Mouse (Mus musculus): ENCODE results near the gene Dhrs11.
"Not testable (repeated sequence)": the region's sequence is repeated elsewhere in the genome, so short reads cannot be mapped to it uniquely, and the experiment has no call there.

The Dhrs11 gene

GRCm38 (mm10) chr11:84828516-84829399 is at the start of gene Dhrs11:
Dhrs11 (minus strand) TSS chr11:84828994.
- peak; percentile 76 for DNase-seq (ENCODE audit: low read depth)

DNA sequence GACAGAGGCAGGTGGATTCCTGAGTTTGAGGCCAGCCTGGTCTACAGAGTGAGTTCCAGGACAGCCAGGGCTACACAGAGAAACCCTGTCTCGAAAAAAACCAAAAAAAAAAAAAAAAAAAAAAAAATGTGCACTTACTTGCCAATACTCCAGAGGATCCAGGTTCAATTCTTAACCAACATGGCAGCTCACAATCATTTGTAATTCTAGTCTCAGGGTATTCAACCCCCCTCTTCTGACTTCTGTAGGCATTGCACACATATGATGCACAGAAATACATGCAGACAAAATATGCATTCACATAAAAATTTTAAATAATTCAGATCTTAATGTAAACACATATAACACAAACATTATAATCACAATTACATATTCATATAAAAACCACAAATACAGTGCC is 47.2 kb upstream of the Dhrs11 start:
- DNase-seq (ENCODE audit: low read depth), result not testable (repeated sequence)

GRCm38 (mm10) chr11:84873042-84873833 is 44.4 kb upstream of the Dhrs11 start:
- peak; percentile 57 for DNase-seq (ENCODE audit: low read depth)

DNA sequence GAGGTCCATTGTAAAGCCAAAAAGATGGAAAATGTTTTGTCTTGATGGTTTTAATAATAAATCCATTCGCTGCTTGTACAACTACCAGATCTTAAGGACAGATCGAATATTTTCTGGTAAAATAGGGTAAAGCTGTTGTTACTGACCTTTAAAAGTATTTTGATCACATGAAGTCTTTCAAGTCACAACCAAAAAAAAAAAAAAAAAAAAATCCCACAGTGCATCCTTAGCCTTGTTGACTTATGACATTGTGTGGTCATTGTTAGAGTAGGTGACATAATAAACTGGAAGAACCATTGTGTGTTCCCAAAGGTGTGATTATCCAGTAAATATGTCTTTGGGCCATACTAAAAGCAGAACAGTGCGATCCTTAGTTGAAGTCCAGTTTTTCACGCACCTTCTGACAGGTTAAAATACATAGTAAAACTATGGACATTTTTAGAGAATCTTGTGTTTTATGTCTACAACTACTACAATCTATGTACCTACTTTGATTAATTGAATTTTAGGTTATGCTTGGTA is 42.8 kb upstream of the Dhrs11 start:
- DNase-seq (ENCODE audit: low read depth), result no peak

DNA sequence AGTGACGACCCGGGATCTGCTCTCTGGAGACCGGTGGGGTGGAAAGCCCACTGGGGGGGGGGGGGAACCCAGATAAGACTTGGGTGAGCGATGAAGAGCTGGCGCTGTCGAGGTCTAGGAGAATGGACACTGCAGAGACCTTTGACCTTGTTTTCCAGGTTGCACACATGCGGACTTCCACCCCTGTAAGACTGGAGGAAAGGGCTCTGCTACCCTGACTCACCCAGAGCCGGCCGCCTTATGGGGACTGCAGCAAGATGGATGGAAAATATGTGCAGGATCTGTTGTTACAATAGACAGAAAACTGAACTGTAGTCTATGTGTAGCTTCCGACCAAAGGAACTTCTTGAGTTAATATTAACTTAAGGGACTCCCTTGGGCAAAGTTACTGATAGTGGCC is 42.3 kb upstream of the Dhrs11 start:
- DNase-seq (ENCODE audit: low read depth), result peak; percentile 44

- peak; percentile 77 for DNase-seq (ENCODE audit: low read depth)
Measured at GRCm38 (mm10) chr11:84870337-84871043, 41.7 kb upstream of the Dhrs11 start, which contains the start of gene Ggnbp2. Ggnbp2 (minus strand) TSS chr11:84870817.

GRCm38 (mm10) chr11:84869537-84870232 is 40.9 kb upstream of the Dhrs11 start:
- DNase-seq (ENCODE audit: low read depth), result peak; percentile 79

GRCm38 (mm10) chr11:84868786-84869259 is 40.0 kb upstream of the Dhrs11 start:
- DNase-seq (ENCODE audit: low read depth), result no peak

- no peak for DNase-seq (ENCODE audit: low read depth)
Measured at GRCm38 (mm10) chr11:84867586-84867985, 38.8 kb upstream of the Dhrs11 start.

DNA sequence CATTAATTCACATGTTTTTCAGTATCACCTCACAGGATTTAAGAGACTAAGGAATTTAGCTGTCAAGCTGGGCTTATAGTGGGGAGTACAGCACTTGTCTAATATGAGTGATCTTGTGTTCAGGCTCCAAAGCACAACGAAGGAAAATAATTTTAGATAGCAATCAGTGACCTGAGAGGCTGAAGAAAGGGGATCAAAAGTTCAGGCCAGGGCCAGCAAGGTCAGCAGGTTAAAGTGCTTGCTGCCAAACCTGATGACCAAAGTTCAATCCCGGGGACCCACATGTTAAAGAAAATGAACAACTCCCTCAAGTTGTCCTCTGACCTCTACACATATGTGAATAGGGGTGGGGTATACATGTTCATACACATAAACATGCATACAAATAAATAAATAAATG is 36.5 kb upstream of the Dhrs11 start:
- no peak for DNase-seq (ENCODE audit: low read depth)

DNA sequence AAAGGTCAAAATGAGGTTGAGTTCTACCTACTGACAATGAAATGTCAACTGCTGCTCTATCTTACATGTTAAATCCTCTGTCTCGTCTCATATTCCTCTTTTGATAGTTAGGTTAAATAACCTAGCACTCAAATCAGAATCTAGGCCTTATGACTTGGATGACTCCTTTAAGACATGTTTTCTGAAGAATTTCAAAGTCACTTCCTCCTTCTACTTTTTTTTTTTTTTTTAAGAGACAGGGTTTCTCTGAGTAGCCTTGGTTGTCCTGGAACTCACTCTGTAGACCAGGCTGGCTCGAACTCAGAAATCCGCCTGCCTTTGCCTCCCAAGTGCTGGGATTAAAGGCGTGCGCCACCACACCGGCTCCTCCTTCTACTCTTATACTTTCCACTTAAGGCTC is 26.5 kb upstream of the Dhrs11 start:
- no peak for DNase-seq (ENCODE audit: low read depth)

DNA sequence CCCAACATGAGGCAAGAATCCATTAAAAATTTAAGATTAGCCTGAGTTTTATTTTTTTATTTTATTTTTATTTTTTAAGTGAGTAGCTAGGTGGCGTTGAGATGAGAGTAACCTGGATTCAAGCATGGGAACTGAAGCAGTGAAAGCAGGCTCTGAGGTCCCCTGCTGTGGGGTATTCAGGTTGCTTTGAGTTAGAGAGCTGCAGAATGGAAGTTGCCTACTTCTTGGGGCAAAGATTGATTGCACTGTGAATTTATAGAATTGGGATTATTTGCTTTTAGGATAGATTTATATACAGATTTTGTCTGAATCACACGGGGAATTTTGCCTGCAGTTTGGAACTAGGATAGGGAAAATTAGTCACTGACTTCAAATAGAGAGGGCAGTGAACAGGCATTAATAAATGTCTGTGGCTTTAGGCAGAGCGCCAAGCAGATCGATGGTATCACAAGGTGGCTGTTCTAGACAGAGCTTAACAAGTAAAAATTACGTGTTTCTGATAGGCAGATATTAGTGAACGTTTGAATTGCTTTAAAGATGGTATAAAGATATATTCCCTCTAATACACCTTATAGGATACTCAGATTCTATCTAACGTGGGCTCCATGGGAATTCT is 18.8 kb upstream of the Dhrs11 start:
- no peak for DNase-seq (ENCODE audit: low read depth)

- DNase-seq (ENCODE audit: low read depth), result no peak
Measured at GRCm38 (mm10) chr11:84846741-84847474, 18.1 kb upstream of the Dhrs11 start.

DNA sequence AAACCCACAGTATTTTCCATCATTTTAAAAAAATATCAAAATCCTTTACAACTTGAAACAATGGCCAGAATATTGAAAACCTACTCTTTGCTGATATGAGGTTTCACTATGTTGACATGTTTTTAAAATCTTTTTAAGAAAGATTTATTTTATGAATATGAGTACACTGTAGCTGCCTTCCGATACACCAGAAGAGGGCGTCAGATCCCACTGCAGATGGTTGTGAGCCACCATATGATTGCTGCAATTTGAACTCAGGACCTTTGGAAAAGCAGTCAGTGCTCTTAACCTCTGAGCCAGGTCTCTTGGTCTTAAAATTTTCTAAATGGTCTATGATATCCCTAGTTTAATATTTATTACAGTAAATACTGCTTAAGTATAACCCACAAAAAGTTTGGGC is 10.5 kb upstream of the Dhrs11 start:
- DNase-seq (ENCODE audit: low read depth), result no peak

GRCm38 (mm10) chr11:84829495-84829894 is 701 bp upstream of the Dhrs11 start:
- not testable (repeated sequence) for DNase-seq (ENCODE audit: low read depth)

DNA sequence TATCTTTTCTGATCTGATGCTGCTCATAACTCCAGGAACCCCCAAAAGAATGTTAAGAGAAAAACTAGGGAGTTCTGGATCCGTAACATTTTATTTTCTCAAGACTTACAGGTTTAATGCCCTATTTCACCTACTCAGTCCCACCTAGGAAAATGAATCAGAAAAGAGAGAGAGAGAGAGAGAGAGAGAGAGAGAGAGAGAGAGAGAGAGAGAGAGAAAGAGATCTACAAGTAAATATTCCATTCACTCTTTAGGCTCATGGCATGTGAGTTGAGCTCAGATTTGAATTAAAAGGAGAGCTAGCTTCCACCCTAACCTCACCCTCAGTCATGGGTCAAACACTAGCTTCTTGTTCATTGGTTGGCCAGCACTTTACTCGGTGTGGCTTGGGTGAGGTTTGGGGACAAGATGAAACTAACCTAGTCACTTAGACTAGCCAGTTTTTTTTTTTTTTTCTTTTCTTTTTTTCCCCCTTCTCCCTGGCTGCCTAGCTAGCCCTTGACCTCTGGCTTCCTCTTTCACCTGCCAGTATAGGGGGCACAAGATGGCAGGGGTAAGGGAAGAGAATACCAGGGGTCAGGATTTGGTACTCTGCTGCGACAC is 792 bp downstream of the Dhrs11 start:
- no peak for DNase-seq (ENCODE audit: low read depth)

DNA sequence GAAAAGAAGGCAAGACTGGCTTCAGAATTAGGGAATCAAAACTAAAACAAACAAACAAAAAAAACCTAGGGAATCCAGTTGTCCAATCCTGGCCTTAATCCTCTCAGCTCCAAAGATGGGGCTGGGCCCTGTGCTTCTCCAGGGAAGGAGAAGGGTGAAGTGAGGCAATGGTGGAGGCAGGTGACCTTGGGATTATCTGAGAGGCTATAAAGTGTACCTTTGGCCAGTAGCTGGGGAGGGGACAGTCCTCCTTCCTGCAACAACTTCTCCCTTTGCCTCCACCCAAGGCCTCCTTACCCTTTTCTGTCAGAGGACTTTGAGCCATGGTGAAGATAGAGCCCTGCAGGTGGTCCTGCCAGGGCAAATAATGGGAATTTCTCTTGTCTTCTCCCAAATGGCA is 1.3 kb downstream of the Dhrs11 start:
- no peak for DNase-seq (ENCODE audit: low read depth)

DNA sequence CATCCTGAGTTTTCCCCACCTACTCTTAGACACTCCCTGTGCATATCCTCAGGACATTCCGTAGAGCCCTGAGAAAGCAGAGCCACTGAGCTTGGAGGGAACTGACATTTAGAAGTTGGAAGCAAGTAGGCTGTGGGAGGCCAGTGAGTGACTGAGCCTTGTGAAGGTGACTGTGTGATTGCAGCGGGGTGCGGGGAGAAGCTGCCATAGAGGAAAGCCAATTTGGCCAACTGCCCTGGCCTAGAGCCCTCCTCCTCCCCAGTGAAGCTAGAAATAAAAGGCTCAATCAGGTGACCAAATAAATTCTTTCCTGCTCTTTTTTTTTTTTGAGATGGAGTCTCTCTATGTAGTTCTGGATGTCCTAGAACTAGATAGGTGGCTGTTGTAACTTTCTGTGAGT is 2.6 kb downstream of the Dhrs11 start:
- no peak for DNase-seq (ENCODE audit: low read depth)

DNA sequence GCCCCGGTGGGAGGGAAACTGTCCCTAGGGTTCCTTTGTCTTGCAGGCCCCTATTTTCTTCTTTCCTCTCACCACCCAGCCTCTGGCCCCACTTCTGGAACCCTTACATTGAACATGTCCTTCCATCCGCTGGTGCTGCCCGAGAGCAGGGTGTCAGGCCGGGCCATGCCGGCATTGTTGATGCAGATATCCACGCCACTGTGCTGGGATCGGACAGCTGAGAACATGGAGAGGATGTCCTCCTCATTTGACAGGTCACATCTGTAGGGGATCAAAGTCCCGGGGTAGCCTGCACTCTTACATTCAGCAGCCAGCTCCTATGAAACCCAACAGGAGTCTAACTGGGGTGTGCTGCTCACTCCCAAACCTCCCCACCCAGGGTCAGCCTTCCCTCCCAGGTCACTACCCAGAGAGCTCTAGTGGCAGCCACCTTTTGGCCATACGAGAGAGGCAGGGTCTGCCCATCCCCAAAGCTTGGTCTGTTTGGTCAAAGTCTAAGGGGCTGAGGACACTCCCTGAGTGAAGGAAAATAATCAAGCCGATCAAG is 3.5 kb downstream of the Dhrs11 start:
- no peak for DNase-seq (ENCODE audit: low read depth)

All from c-Kit-positive CD71-positive TER-119-negative erythroid progenitor cells, embryonic 14.5 days (primary cell).